Mouse (Mus musculus): ENCODE results near the gene 4933414I15Rik. TPM values are rescaled to one million over a fixed set of nuclear protein-coding genes. Genes with fewer than 3 reads are reported as not detected.

Gene 4933414I15Rik
- polyA plus RNA-seq, 1 experiment from 2014 or later = not detected

- WGBS = 77% methylated on average over 8 of the region's 8 CpGs
- ATAC-seq (ENCODE audit: insufficient read depth, low FRiP score) = no peak
- no peaks in the 10 kb centered on the region for H3K9me3 ChIP-seq (replicated peaks; ENCODE audit: control insufficient read depth, low read length)
Observed at GRCm38 (mm10) chr11:50938435-50938834, 5.1 kb downstream of the 4933414I15Rik start.

GRCm38 (mm10) chr11:50932040-50932439 is 11.5 kb downstream of the 4933414I15Rik start:
- H3K27ac ChIP-seq (ENCODE audit: low read length) = no peak overlapping the region
- no peak overlapping the region for H3K4me3 ChIP-seq (replicated peaks; ENCODE audit: low read length)
- ATAC-seq (ENCODE audit: insufficient read depth, low FRiP score) = no peak

More at GRCm38 (mm10) chr11:50938435-50938834, 5.1 kb downstream of the 4933414I15Rik start:
- Histone ChIP-seq H3K4me3 (replicated peaks; ENCODE audit: low read length) (no peak overlapping the region), H3K4me2 (ENCODE audit: low read depth, low read length) (no peak overlapping the region), H3K9ac (ENCODE audit: low read length) (no peak overlapping the region), H3K27me3 (ENCODE audit: control insufficient read depth, insufficient read depth, low read length) (no peaks in the 10 kb centered on the region), H3K4me1 (ENCODE audit: control insufficient read depth, insufficient read depth, low read length) (no peaks in the 10 kb centered on the region), H3K36me3 (ENCODE audit: control insufficient read depth, insufficient read depth, low read length) (no peaks in the 10 kb centered on the region), H3K27ac (ENCODE audit: low read length) (no peak overlapping the region)

GRCm38 (mm10) chr11:50931451-50931866 is 12.1 kb downstream of the 4933414I15Rik start, which contains the start of gene Zfp354b:
TSS of gene Zfp354b (minus strand) at chr11:50931633.
- Histone ChIP-seq H3K36me3 (ENCODE audit: control insufficient read depth, insufficient read depth, low read length) (no peaks in the 10 kb centered on the region), H3K4me2 (ENCODE audit: low read depth, low read length) (peak within 1 kb of the TSS; percentile 88), H3K4me3 (replicated peaks; ENCODE audit: low read length) (peak within 1 kb of the TSS; percentile 54), H3K27ac (ENCODE audit: low read length) (no peak within 1 kb of the TSS), H3K9ac (ENCODE audit: low read length) (peak within 1 kb of the TSS; percentile 65), H3K9me3 (replicated peaks; ENCODE audit: control insufficient read depth, low read length) (no peaks in the 10 kb centered on the region), H3K27me3 (ENCODE audit: control insufficient read depth, insufficient read depth, low read length) (no peaks in the 10 kb centered on the region), H3K4me1 (ENCODE audit: control insufficient read depth, insufficient read depth, low read length) (peaks cover 4% of the 10 kb centered on the region; the same call in 1 of the 2 replicates)
- ATAC-seq (ENCODE audit: insufficient read depth, low FRiP score) = peak; percentile 95
- under 1% methylated on average over 18 of the region's 18 CpGs for WGBS

More at GRCm38 (mm10) chr11:50932040-50932439, 11.5 kb downstream of the 4933414I15Rik start:
- WGBS = 69% methylated on average over 1 of the region's 1 CpGs
- H3K9ac ChIP-seq (ENCODE audit: low read length) = no peak overlapping the region
- peak overlapping the region; percentile 88 for H3K4me2 ChIP-seq (ENCODE audit: low read depth, low read length)
- no peaks in the 10 kb centered on the region for H3K36me3 ChIP-seq (ENCODE audit: control insufficient read depth, insufficient read depth, low read length)
- no peaks in the 10 kb centered on the region for H3K9me3 ChIP-seq (replicated peaks; ENCODE audit: control insufficient read depth, low read length)
- H3K27me3 ChIP-seq (ENCODE audit: control insufficient read depth, insufficient read depth, low read length) = no peaks in the 10 kb centered on the region
- peaks cover 4% of the 10 kb centered on the region; the same call in 1 of the 2 replicates for H3K4me1 ChIP-seq (ENCODE audit: control insufficient read depth, insufficient read depth, low read length)

GRCm38 (mm10) chr11:50931021-50931420 is 12.5 kb downstream of the 4933414I15Rik start:
- Histone ChIP-seq H3K27me3 (ENCODE audit: control insufficient read depth, insufficient read depth, low read length) (no peaks in the 10 kb centered on the region), H3K27ac (ENCODE audit: low read length) (no peak overlapping the region), H3K9me3 (replicated peaks; ENCODE audit: control insufficient read depth, low read length) (no peaks in the 10 kb centered on the region), H3K4me1 (ENCODE audit: control insufficient read depth, insufficient read depth, low read length) (peaks cover 4% of the 10 kb centered on the region; the same call in 1 of the 2 replicates), H3K4me2 (ENCODE audit: low read depth, low read length) (peak overlapping the region; percentile 88), H3K36me3 (ENCODE audit: control insufficient read depth, insufficient read depth, low read length) (no peaks in the 10 kb centered on the region), H3K4me3 (replicated peaks; ENCODE audit: low read length) (peak overlapping the region; percentile 54), H3K9ac (ENCODE audit: low read length) (peak overlapping the region; percentile 65)
- ATAC-seq (ENCODE audit: insufficient read depth, low FRiP score) = peak; percentile 59; the same call in 1 of the 2 replicates
- WGBS = 0% methylated on average over 16 of the region's 16 CpGs

GRCm38 (mm10) chr11:50930469-50931014 is 13.0 kb downstream of the 4933414I15Rik start:
- Histone ChIP-seq H3K4me1 (ENCODE audit: control insufficient read depth, insufficient read depth, low read length) (peaks cover 4% of the 10 kb centered on the region; the same call in 1 of the 2 replicates), H3K4me2 (ENCODE audit: low read depth, low read length) (peak overlapping the region; percentile 88), H3K9ac (ENCODE audit: low read length) (peak overlapping the region; percentile 65), H3K4me3 (replicated peaks; ENCODE audit: low read length) (peak overlapping the region; percentile 54), H3K27me3 (ENCODE audit: control insufficient read depth, insufficient read depth, low read length) (no peaks in the 10 kb centered on the region), H3K9me3 (replicated peaks; ENCODE audit: control insufficient read depth, low read length) (no peaks in the 10 kb centered on the region), H3K36me3 (ENCODE audit: control insufficient read depth, insufficient read depth, low read length) (no peaks in the 10 kb centered on the region), H3K27ac (ENCODE audit: low read length) (no peak overlapping the region)
- WGBS = 14% methylated on average over 14 of the region's 14 CpGs
- ATAC-seq (ENCODE audit: insufficient read depth, low FRiP score) = no peak

GRCm38 (mm10) chr11:50915671-50916320 is 27.8 kb downstream of the 4933414I15Rik start, which contains the start of gene Zfp2:
TSS of gene Zfp2 (minus strand) at chr11:50916165.
- peak within 1 kb of the TSS; percentile 25; the same call in 1 of the 2 replicates for H3K27ac ChIP-seq (ENCODE audit: low read length)
- H3K4me2 ChIP-seq (ENCODE audit: low read depth, low read length) = peak within 1 kb of the TSS; percentile 57
- under 1% methylated on average over 47 of the region's 47 CpGs for WGBS
- peaks cover 13% of the 10 kb centered on the region; the same call in 1 of the 2 replicates for H3K36me3 ChIP-seq (ENCODE audit: control insufficient read depth, insufficient read depth, low read length)
- ATAC-seq (ENCODE audit: insufficient read depth, low FRiP score) = peak; percentile 97
- no peaks in the 10 kb centered on the region for H3K4me1 ChIP-seq (ENCODE audit: control insufficient read depth, insufficient read depth, low read length)
- H3K27me3 ChIP-seq (ENCODE audit: control insufficient read depth, insufficient read depth, low read length) = no peaks in the 10 kb centered on the region
- peak within 1 kb of the TSS; percentile 84 for H3K9ac ChIP-seq (ENCODE audit: low read length)
- peak within 1 kb of the TSS; percentile 91 for H3K4me3 ChIP-seq (replicated peaks; ENCODE audit: low read length)
- 0 out of 2 replicates have a peak, but pooled peaks cover 5% of the 10 kb centered on the region for H3K9me3 ChIP-seq (replicated peaks; ENCODE audit: control insufficient read depth, low read length)

- no peak overlapping the region for H3K27ac ChIP-seq (ENCODE audit: low read length)
- no peak overlapping the region for H3K9ac ChIP-seq (ENCODE audit: low read length)
- 94% methylated on average over 3 of the region's 3 CpGs for WGBS
- no peaks in the 10 kb centered on the region for H3K4me1 ChIP-seq (ENCODE audit: control insufficient read depth, insufficient read depth, low read length)
- no peaks in the 10 kb centered on the region for H3K27me3 ChIP-seq (ENCODE audit: control insufficient read depth, insufficient read depth, low read length)
- peaks cover 22% of the 10 kb centered on the region; the same call in 1 of the 2 replicates for H3K36me3 ChIP-seq (ENCODE audit: control insufficient read depth, insufficient read depth, low read length)
- H3K4me2 ChIP-seq (ENCODE audit: low read depth, low read length) = no peak overlapping the region
- H3K9me3 ChIP-seq (replicated peaks; ENCODE audit: control insufficient read depth, low read length) = 0 out of 2 replicates have a peak, but pooled peaks cover 5% of the 10 kb centered on the region
- ATAC-seq (ENCODE audit: insufficient read depth, low FRiP score) = no peak
- no peak overlapping the region for H3K4me3 ChIP-seq (replicated peaks; ENCODE audit: low read length)
Observed at GRCm38 (mm10) chr11:50914461-50914860, 29.1 kb downstream of the 4933414I15Rik start.

GRCm38 (mm10) chr11:50913301-50913700 is 30.3 kb downstream of the 4933414I15Rik start:
- Histone ChIP-seq H3K9me3 (replicated peaks; ENCODE audit: control insufficient read depth, low read length) (0 out of 2 replicates have a peak, but pooled peaks cover 5% of the 10 kb centered on the region), H3K4me3 (replicated peaks; ENCODE audit: low read length) (no peak overlapping the region), H3K4me1 (ENCODE audit: control insufficient read depth, insufficient read depth, low read length) (no peaks in the 10 kb centered on the region), H3K36me3 (ENCODE audit: control insufficient read depth, insufficient read depth, low read length) (peaks cover 28% of the 10 kb centered on the region; the same call in 1 of the 2 replicates), H3K4me2 (ENCODE audit: low read depth, low read length) (no peak overlapping the region), H3K27ac (ENCODE audit: low read length) (no peak overlapping the region), H3K9ac (ENCODE audit: low read length) (no peak overlapping the region), H3K27me3 (ENCODE audit: control insufficient read depth, insufficient read depth, low read length) (no peaks in the 10 kb centered on the region)
- 91% methylated on average over 1 of the region's 1 CpGs for WGBS
- ATAC-seq (ENCODE audit: insufficient read depth, low FRiP score) = no peak

- H3K27ac ChIP-seq (ENCODE audit: low read length) = no peak overlapping the region
- H3K9ac ChIP-seq (ENCODE audit: low read length) = no peak overlapping the region
- peaks cover 19% of the 10 kb centered on the region for H3K9me3 ChIP-seq (replicated peaks; ENCODE audit: control insufficient read depth, low read length)
- no peaks in the 10 kb centered on the region for H3K27me3 ChIP-seq (ENCODE audit: control insufficient read depth, insufficient read depth, low read length)
- peaks cover 60% of the 10 kb centered on the region for H3K36me3 ChIP-seq (ENCODE audit: control insufficient read depth, insufficient read depth, low read length)
- no peak overlapping the region for H3K4me2 ChIP-seq (ENCODE audit: low read depth, low read length)
- no peak overlapping the region for H3K4me3 ChIP-seq (replicated peaks; ENCODE audit: low read length)
- ATAC-seq (ENCODE audit: insufficient read depth, low FRiP score) = no peak
- H3K4me1 ChIP-seq (ENCODE audit: control insufficient read depth, insufficient read depth, low read length) = no peaks in the 10 kb centered on the region
- WGBS = 88% methylated on average over 5 of the region's 5 CpGs
Observed at GRCm38 (mm10) chr11:50908136-50908535, 35.4 kb downstream of the 4933414I15Rik start.

All from stomach, embryonic 16.5 days (tissue).